Mouse (Mus musculus) cerebellum, adult 2 months (tissue): ENCODE measurements around the gene Fcgr1.

Experiments
- CTCF ChIP-seq: fragments of 200-500 bp; IDR thresholded peaks from 2 replicates; pipeline ENCODE4 v1.5.1; 2011; ENCODE audit warnings: low read depth, mild to moderate bottlenecking, control low read depth, low read length, moderate library complexity, borderline replicate concordance; ENCODE audit not compliant: insufficient read depth
- POLR2A ChIP-seq: fragments of 200-500 bp; IDR thresholded peaks from 2 replicates; pipeline ENCODE4 v1.6.1; 2011; ENCODE audit warnings: low read length, control low read depth, borderline replicate concordance; ENCODE audit not compliant: insufficient read depth

GRCm38 (mm10) chr3:96266132-96266710 is 27.5 kb downstream of the Fcgr1 start:
- no peak for TF ChIP-seq POLR2A
- TF ChIP-seq CTCF, result no peak
